Mouse (Mus musculus) left cerebral cortex, adult 18-20 months (tissue): Measurements from ENCODE around the gene Ces1g. TPM values are rescaled to one million over a fixed set of nuclear protein-coding genes. Genes with fewer than 3 reads are reported as not detected.

ENCODE experiments used
- DNase-seq, 2 experiments: peaks; one replicate each; pipeline ENCODE4 v3.0.0; 2021 to 2022; ENCODE audit warnings: low spot score in 2 of 2, mixed read lengths in 1 of 2
- long read RNA-seq, 2 experiments: library from polyadenylated mRNA; stranded (forward); transcript quantifications; one replicate each; pipeline ENCODE4 v2.0.0; 2021
- total RNA-seq, 2 experiments: library from RNA; stranded (reverse); gene quantifications; 2 replicates each; pipeline ENCODE4 v1.2.3; 2021

Gene Ces1g
- total RNA-seq = not detected
- long read RNA-seq, experiment 1 = 0 reads
- long read RNA-seq, experiment 2 = 0 reads

DNA sequence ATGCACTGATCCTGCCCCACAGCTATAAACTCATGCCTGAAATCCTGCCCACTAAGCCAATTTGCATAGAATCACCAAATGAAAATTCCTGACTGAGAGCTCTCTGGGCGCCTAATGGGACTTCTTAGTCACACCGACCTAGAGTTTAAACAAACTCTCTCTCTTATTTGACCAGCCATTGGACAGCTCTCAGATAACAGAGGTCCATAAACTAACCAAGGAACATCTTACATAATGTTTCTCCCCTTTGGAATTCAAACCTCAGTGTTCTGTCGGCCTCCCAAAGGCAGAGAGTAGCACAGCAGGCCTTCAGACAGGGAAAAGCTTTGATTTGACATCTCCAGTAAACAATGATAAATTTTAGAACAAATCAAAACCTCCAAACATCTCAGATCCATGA lies at the start of gene Ces1g:
TSS of gene Ces1g (minus strand) at position 102 of the 400 bp plus-strand sequence.
- DNase-seq = no peak

GRCm38 (mm10) chr8:93379625-93380024 lies 42.5 kb upstream of the Ces1g start, which contains the start of gene Ces1h:
Gene Ces1h (minus strand): TSS chr8:93379725.
- no peak for DNase-seq

DNA sequence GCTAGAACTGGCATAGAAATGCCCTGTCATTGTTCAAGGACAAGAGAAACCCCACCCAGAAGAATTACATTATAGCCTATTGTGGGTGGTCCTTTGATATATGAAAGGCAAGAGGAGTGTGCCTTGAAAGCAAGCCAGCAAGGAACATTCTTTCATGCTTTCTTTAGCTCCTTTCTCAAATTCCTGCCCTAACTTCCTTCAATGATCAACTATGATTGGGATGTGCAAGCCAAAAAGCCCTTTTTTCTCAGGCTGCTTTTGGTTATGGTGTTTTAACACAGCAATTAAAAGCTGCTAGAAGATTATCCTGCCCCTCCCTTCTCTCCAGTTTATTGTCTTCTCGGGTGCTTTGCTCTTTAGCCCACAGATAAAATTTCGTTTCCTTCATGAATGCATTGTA lies 32.4 kb upstream of the Ces1g start:
- DNase-seq = no peak

GRCm38 (mm10) chr8:93360113-93360512 lies 23.0 kb upstream of the Ces1g start:
- no peak for DNase-seq

DNA sequence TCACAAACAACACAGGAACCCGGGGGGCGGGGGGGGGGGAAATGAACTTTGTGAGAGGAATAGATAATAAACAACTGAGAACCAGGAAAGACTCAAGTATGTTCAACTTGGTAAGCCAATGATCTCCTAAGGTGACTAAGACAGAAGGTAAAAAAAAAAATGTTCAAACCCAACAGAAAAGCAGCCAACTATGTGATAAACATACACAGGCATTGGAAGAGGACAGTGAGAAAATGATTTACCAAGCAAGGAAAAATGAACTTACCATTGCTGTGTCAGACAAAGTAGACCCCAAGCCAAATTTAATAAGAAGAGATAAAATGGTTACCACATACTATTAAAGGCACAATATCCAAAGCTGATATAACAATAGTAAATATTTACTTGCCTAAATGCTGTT lies 2.4 kb upstream of the Ces1g start:
- DNase-seq = no peak

DNA sequence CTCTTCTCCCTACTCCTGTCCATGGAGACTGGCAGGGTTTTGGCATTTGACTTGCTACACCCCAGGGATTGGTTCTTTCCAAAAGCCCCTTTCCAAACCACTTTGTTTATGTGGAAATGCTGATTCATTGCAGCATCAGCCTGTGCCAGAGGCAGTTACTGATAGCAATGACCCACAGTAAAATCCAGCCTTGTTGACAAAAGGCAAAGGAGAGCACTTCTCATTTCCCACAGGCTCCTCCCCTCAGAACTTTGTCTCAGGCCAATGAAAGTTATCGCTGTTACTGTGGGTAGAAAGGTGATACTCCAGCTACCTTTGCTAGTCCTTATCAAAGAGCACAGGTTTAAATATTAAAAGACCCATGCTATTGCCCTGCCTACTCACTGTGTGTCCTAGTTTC lies 4.4 kb downstream of the Ces1g start:
- DNase-seq = no peak

GRCm38 (mm10) chr8:93331151-93331550 lies 6.0 kb downstream of the Ces1g start:
- no peak for DNase-seq

DNA sequence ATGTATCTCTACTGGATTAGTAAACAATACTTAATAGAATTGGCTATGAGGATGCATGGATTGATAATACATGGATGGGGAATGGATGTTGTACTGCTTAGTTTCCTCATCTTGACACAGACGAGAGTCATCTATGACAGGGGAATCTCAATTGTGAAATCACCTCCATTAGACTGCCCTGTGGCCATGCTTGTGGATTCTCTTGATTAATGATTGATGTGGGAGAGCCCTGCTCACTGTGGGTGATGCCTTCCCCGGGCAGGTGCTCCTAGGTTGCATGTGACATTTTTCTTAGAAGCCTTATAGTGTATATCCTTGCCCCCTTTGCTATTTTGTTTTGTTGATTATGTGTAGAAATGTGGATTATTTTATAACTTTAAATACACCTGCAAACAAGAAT lies 12.0 kb downstream of the Ces1g start:
- DNase-seq = no peak

DNA sequence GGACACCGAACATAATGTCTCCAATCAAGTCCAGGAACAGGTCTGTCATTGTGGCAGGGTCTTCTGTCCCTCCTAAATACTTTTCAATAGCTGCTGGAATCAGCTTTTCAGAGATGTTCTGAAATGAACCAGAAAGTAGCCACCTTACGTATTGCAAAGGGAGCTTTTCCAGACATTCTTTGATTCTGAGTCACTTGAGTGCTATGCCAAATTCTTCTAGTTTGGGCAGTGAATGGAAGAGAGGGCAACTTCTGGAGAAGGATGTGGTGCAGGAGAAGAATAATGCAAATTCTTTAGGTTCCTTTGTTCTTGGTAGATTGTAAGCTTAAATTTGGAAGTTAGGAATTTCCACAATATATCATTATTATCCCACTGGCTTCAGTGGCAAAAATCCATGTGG lies 20.1 kb downstream of the Ces1g start:
- no peak for DNase-seq

DNA sequence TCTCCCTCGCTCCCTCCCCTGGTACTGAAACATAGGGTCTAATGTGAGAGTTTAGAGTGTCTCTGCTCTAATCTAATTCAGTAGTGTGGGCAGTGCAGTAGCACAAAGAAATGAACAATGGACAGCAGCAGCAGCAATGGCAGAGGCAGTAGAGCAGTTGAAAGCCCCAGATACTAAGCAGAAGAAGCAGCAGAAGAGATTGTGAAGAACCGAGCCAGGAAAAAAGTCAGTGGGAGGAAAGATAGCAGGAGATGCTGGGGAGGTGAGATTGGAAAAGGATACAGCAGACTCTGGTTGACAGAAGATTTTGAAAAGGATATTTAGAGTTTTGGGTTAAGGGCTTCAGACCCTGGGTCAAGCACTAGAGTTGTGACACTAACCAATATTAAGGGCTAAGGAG lies 21.6 kb downstream of the Ces1g start:
- peak in 1 of 2 experiments; percentile 3 for DNase-seq

GRCm38 (mm10) chr8:93283896-93284295 lies 53.2 kb downstream of the Ces1g start:
- no peak for DNase-seq

GRCm38 (mm10) chr8:93282349-93282748 lies 54.8 kb downstream of the Ces1g start:
- no peak for DNase-seq

GRCm38 (mm10) chr8:93279556-93279955 lies 57.6 kb downstream of the Ces1g start, which contains the start of gene Ces1f:
Gene Ces1f (minus strand): TSS chr8:93279747.
- no peak for DNase-seq

DNA sequence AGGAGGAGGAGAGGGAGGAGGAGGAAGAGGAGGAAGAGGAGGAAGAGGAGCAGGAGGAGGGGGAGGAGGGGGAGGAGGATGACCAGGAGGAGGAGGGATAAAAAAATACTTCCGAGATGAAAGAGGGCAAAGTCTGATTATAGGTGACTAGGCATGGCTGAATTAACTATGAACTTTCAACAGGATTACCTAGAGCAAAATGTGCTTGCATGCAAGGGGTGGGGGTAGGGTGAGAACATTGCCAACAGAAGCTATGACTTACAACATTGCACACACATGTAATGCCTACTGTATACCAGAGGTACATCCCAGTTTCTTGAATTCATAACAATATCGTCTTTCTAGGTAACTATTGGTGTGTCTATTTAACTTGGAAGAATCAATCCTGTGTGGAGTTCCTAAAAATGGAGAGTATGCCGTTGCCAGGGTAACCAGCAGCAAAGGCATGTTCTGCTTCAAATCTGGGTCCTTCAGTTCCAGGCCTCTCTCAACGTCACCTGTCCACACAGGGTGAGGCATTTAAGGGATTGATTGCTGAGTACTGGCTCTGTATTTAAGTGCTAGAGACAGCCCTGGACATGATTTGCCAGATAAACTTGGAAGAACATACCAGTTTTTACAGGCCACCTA lies 58.8 kb downstream of the Ces1g start:
- DNase-seq = no peak

- no peak for DNase-seq
Measured at GRCm38 (mm10) chr8:93274609-93275008, 62.5 kb downstream of the Ces1g start.

- peak; percentile 16 to 36 for DNase-seq
Measured at GRCm38 (mm10) chr8:93273321-93273720, 63.8 kb downstream of the Ces1g start.

GRCm38 (mm10) chr8:93272686-93273085 lies 64.4 kb downstream of the Ces1g start:
- no peak for DNase-seq

DNA sequence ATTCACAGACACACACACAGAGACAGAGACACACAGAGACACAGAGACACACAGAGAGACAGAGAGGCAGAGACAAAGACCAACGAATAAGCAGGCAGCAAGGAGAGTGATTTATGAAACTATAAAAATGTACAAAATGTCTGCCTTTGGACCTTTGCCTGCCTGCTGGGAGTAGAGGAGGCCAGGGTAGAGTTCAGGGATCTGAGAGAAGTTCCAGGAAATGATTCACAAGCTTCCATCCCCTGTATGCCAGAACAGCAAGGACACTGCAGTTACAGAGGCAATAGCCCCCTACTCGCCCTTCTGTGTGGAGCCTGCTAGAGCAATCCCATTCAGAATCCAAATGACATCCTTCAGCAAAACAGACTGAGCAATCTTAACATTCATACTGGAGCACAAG lies 75.7 kb downstream of the Ces1g start:
- DNase-seq = no peak

DNA sequence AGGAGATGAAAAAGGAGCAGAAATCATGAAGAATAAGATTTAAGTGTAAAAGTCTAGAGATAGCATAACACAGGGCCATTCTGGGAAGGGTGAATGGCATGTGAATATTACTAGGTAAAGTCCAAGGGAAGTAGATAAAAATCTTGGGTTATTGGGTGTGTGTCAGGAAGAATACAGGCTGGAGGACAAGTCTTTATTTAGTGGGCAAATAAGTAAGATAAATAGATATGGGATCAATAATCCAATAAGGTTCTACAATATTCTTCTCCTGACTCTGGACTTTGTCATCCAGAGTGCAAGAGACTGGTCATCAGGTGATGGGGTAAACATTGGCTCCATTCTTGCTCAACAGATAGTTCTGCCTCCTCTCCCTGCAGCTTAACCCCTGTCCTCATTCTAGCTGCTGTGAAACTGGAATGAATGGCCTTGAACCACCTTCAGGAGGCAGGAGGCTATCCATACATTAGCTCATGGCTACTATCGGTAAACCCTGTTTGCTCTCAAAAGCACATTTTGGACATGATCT lies 84.6 kb downstream of the Ces1g start:
- no peak for DNase-seq
